Mouse (Mus musculus): ENCODE measurements around the gene Arl15. TPM values are rescaled to one million over a fixed set of nuclear protein-coding genes. Genes with fewer than 3 reads are reported as not detected.

Arl15 gene
- total and polyA plus RNA-seq, 3 experiments, result 3.2 to 9.6 (median 9.1) TPM

DNA sequence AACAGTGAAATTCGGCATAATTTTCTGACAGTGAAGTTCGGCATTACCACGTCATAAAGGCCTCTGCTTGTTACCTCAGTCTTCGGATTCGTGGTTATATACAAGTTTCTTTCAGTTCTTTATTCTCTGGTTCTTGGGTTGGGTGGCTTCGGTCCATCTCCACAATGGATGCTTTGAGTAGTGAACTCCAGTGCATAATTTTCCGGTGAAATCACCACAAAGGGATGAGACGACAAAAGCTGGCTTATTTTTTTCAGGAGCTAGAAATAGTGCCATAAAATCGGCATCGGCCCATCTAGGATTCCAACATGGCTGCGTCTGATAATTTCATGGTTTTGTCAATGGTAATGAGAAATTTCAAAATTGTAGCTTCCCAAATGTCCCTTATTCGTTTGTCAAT, 204.5 kb downstream of the Arl15 start:
- intact Hi-C loops (cut with DNase I), result no loop called here
- no peaks in the 10 kb centered on the region for H3K27me3 ChIP-seq (ENCODE audit: control insufficient read depth, insufficient read depth, low read length)
- H3K79me2 ChIP-seq (replicated peaks; ENCODE audit: control insufficient read depth, insufficient read depth, low read length), result no peaks in the 10 kb centered on the region
- H3K9ac ChIP-seq (ENCODE audit: low read depth, low read length), result no peak overlapping the region
- H3K36me3 ChIP-seq (ENCODE audit: control insufficient read depth, insufficient read depth, low read length), result no peaks in the 10 kb centered on the region
- H3K4me3 ChIP-seq, result no peak overlapping the region
- TF ChIP-seq POLR2A (IDR thresholded peaks at IDR 0.05; ENCODE audit: insufficient read depth, low read depth, low read length) (no peak), CTCF (IDR thresholded peaks at IDR 0.05) (no peak)
- 94% methylated on average over 12 of the region's 12 CpGs for WGBS
- H3K27ac ChIP-seq, result no peak overlapping the region
- no peak for DNase-seq
- peaks cover 1% of the 10 kb centered on the region; the same call in 1 of the 2 replicates for H3K4me1 ChIP-seq (ENCODE audit: control insufficient read depth, insufficient read depth, low read length)

DNA sequence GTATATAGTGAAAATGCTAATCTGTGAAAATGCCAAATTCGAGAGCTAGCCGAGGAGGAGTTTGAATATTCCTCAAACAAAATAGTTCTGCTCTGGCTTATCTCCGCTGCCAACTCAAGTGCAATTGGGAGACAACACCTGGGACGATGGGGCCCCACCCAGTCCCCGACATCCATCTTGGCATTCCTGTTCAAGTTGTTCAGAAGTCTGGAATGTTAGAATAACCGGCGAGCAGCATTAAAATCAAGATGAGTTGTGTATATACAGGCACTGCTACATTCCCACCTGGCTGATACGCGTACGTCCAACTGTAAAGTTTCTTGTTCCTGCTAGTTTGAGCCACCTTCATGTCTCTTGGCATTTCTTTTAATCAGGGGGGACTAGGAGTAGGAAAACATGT, 209.2 kb downstream of the Arl15 start:
- H3K9ac ChIP-seq (ENCODE audit: low read depth, low read length), result no peak overlapping the region
- no peaks in the 10 kb centered on the region for H3K27me3 ChIP-seq (ENCODE audit: control insufficient read depth, insufficient read depth, low read length)
- TF ChIP-seq EP300 (IDR thresholded peaks at IDR 0.05; ENCODE audit: insufficient read depth, low read depth, low read length), result no peak
- no peak for TF ChIP-seq POLR2A (IDR thresholded peaks at IDR 0.05; ENCODE audit: insufficient read depth, low read depth, low read length)
- TF ChIP-seq CTCF (IDR thresholded peaks at IDR 0.05), result no peak
- DNase-seq, result no peak
- H3K4me1 ChIP-seq (ENCODE audit: control insufficient read depth, insufficient read depth, low read length), result no peaks in the 10 kb centered on the region; the same call in 1 of the 2 replicates
- no peak overlapping the region for H3K27ac ChIP-seq
- no peaks in the 10 kb centered on the region for H3K79me2 ChIP-seq (replicated peaks; ENCODE audit: control insufficient read depth, insufficient read depth, low read length)
- no peaks in the 10 kb centered on the region for H3K36me3 ChIP-seq (ENCODE audit: control insufficient read depth, insufficient read depth, low read length)
- intact Hi-C loops (cut with DNase I), result no loop called here
- WGBS, result 89% methylated on average over 10 of the region's 10 CpGs
- H3K4me3 ChIP-seq, result no peak overlapping the region

GRCm38 (mm10) chr13:114004191-114004590, 209.9 kb downstream of the Arl15 start:
- Histone ChIP-seq H3K27me3 (ENCODE audit: control insufficient read depth, insufficient read depth, low read length) (no peaks in the 10 kb centered on the region), H3K4me1 (ENCODE audit: control insufficient read depth, insufficient read depth, low read length) (no peaks in the 10 kb centered on the region; the same call in 1 of the 2 replicates), H3K79me2 (replicated peaks; ENCODE audit: control insufficient read depth, insufficient read depth, low read length) (no peaks in the 10 kb centered on the region), H3K36me3 (ENCODE audit: control insufficient read depth, insufficient read depth, low read length) (no peaks in the 10 kb centered on the region), H3K4me3 (no peak overlapping the region), H3K9ac (ENCODE audit: low read depth, low read length) (no peak overlapping the region), H3K27ac (no peak overlapping the region)
- 81% methylated on average over 6 of the region's 6 CpGs for WGBS
- DNase-seq, result no peak
- TF ChIP-seq CTCF (IDR thresholded peaks at IDR 0.05), result no peak
- TF ChIP-seq POLR2A (IDR thresholded peaks at IDR 0.05; ENCODE audit: insufficient read depth, low read depth, low read length), result no peak
- no peak for TF ChIP-seq EP300 (IDR thresholded peaks at IDR 0.05; ENCODE audit: insufficient read depth, low read depth, low read length)
- intact Hi-C loops (cut with DNase I), result no loop called here

- TF ChIP-seq CTCF (IDR thresholded peaks at IDR 0.05), result no peak
- no peak for TF ChIP-seq EP300 (IDR thresholded peaks at IDR 0.05; ENCODE audit: insufficient read depth, low read depth, low read length)
- TF ChIP-seq POLR2A (IDR thresholded peaks at IDR 0.05; ENCODE audit: insufficient read depth, low read depth, low read length), result no peak
- Histone ChIP-seq H3K9ac (ENCODE audit: low read depth, low read length) (no peak overlapping the region), H3K79me2 (replicated peaks; ENCODE audit: control insufficient read depth, insufficient read depth, low read length) (no peaks in the 10 kb centered on the region), H3K36me3 (ENCODE audit: control insufficient read depth, insufficient read depth, low read length) (no peaks in the 10 kb centered on the region), H3K4me3 (no peak overlapping the region), H3K4me1 (ENCODE audit: control insufficient read depth, insufficient read depth, low read length) (no peaks in the 10 kb centered on the region; the same call in none of the 2 replicates), H3K27ac (no peak overlapping the region), H3K27me3 (ENCODE audit: control insufficient read depth, insufficient read depth, low read length) (no peaks in the 10 kb centered on the region)
- no peak for DNase-seq
- intact Hi-C loops (cut with DNase I), result no loop called here
- WGBS, result 81% methylated on average over 9 of the region's 9 CpGs
Observed at GRCm38 (mm10) chr13:114009786-114010185, 215.5 kb downstream of the Arl15 start.

GRCm38 (mm10) chr13:114010521-114010920, 216.2 kb downstream of the Arl15 start:
- DNase-seq, result no peak
- H3K27ac ChIP-seq, result no peak overlapping the region
- no peaks in the 10 kb centered on the region; the same call in none of the 2 replicates for H3K4me1 ChIP-seq (ENCODE audit: control insufficient read depth, insufficient read depth, low read length)
- 91% methylated on average over 9 of the region's 9 CpGs for WGBS
- intact Hi-C loops (cut with DNase I), result no loop called here
- TF ChIP-seq CTCF (IDR thresholded peaks at IDR 0.05) (no peak), POLR2A (IDR thresholded peaks at IDR 0.05; ENCODE audit: insufficient read depth, low read depth, low read length) (no peak), EP300 (IDR thresholded peaks at IDR 0.05; ENCODE audit: insufficient read depth, low read depth, low read length) (no peak)
- H3K9ac ChIP-seq (ENCODE audit: low read depth, low read length), result no peak overlapping the region
- H3K27me3 ChIP-seq (ENCODE audit: control insufficient read depth, insufficient read depth, low read length), result no peaks in the 10 kb centered on the region
- no peaks in the 10 kb centered on the region for H3K79me2 ChIP-seq (replicated peaks; ENCODE audit: control insufficient read depth, insufficient read depth, low read length)
- H3K4me3 ChIP-seq, result no peak overlapping the region
- H3K36me3 ChIP-seq (ENCODE audit: control insufficient read depth, insufficient read depth, low read length), result no peaks in the 10 kb centered on the region

DNA sequence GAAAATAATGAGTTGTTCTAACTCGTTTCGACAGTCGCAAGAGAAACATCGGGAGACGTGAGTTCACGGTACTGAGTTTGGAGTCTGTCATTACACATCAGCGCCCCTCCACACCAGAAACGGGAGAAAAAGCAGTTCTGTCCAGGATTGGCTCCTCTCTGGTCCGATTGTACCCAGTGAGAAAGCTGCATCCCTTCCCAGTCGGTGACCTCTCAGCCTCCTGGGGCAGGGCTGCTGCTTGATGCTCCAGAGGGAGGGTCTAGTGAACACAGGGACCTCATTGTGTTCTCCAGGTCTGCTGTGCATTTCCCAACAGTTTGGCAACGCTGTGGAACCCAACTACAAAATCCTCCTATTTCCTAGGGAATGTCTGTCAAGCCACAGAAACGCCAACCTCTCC, 216.7 kb downstream of the Arl15 start:
- no peak for TF ChIP-seq EP300 (IDR thresholded peaks at IDR 0.05; ENCODE audit: insufficient read depth, low read depth, low read length)
- TF ChIP-seq CTCF (IDR thresholded peaks at IDR 0.05), result no peak
- TF ChIP-seq POLR2A (IDR thresholded peaks at IDR 0.05; ENCODE audit: insufficient read depth, low read depth, low read length), result no peak
- no peaks in the 10 kb centered on the region; the same call in none of the 2 replicates for H3K4me1 ChIP-seq (ENCODE audit: control insufficient read depth, insufficient read depth, low read length)
- intact Hi-C loops (cut with DNase I), result no loop called here
- no peak overlapping the region for H3K9ac ChIP-seq (ENCODE audit: low read depth, low read length)
- DNase-seq, result peak; percentile 27 to 48
- 73% methylated on average over 12 of the region's 12 CpGs for WGBS
- no peak overlapping the region; the same call in 1 of the 2 replicates for H3K27ac ChIP-seq
- no peaks in the 10 kb centered on the region for H3K79me2 ChIP-seq (replicated peaks; ENCODE audit: control insufficient read depth, insufficient read depth, low read length)
- no peak overlapping the region for H3K4me3 ChIP-seq
- H3K27me3 ChIP-seq (ENCODE audit: control insufficient read depth, insufficient read depth, low read length), result no peaks in the 10 kb centered on the region
- no peaks in the 10 kb centered on the region for H3K36me3 ChIP-seq (ENCODE audit: control insufficient read depth, insufficient read depth, low read length)

All from heart, adult 2 months (tissue).